ENCODE assay signal across 32 mouse cellular contexts in genomic region chr13:34007234-34007633, GRCm38 (mm10). TPM values are rescaled to one million over a fixed set of nuclear protein-coding genes. Genes with fewer than 3 reads are reported as not detected.
DNase-seq lines count a peak whose midpoint lies in the region; ATAC-seq and TF ChIP-seq lines count a peak whose summit lies in the region.
"Had no signal": no experiment of that assay in that cellular context is flagged by ENCODE, and none has a peak within 500 bp of the region (broad histone marks: within the 10 kb centered on the region; RNA-seq: fewer than 3 reads in every experiment).

No protein-coding gene starts in this region.

- no peak for TF ChIP-seq CTCF in heart, postnatal 0 days (IDR thresholded peaks at IDR 0.05; ENCODE audit: low read depth)
- no peak for TF ChIP-seq CTCF in bone marrow macrophage, adult 2 months (IDR thresholded peaks at IDR 0.05; ENCODE audit: low read depth, low read length)

- H3K4me3 ChIP-seq in heart, postnatal 0 days (ENCODE audit: low read depth, low read length) = no peak overlapping the region
- no peak overlapping the region for H3K4me3 ChIP-seq in heart, embryonic 12.5 days
- no peak overlapping the region for H3K4me3 ChIP-seq in bone marrow macrophage, adult 2 months (ENCODE audit: insufficient read depth, low read length)
- H3K4me3 ChIP-seq: forebrain, embryonic 13.5 days; heart, embryonic 10.5 days; hindbrain, embryonic 13.5 days; limb, embryonic 10.5 days; limb, embryonic 15.5 days; midbrain, embryonic 13.5 days; stomach, embryonic 15.5 days had no signal

- peaks cover 30% of the 10 kb centered on the region for H3K36me3 ChIP-seq in heart, postnatal 0 days (replicated peaks; ENCODE audit: control insufficient read depth, insufficient read depth, low read length)
- H3K36me3 ChIP-seq in heart, embryonic 12.5 days = peaks cover 21% of the 10 kb centered on the region
- H3K36me3 ChIP-seq: limb, embryonic 10.5 days; midbrain, embryonic 13.5 days had no signal

- no peak for ATAC-seq in heart, postnatal 0 days (ENCODE audit: insufficient read depth, low read depth)
- no peak for ATAC-seq in heart, embryonic 12.5 days (ENCODE audit: insufficient number of reproducible peaks, low FRiP score)
- ATAC-seq in granulocyte monocyte progenitor cell, adult 5-6 weeks (replicated peaks; ENCODE audit: poor library complexity, severe bottlenecking) = peak; percentile 43
- ATAC-seq in megakaryocyte, adult 5-6 weeks (ENCODE audit: poor library complexity, severe bottlenecking) = peak; percentile 52
- ATAC-seq: activated CD4-positive, CD25-positive, alpha-beta regulatory T cell, adult 4 months; forebrain, embryonic 13.5 days; intestine, embryonic 16.5 days; midbrain, embryonic 13.5 days had no signal

- TF ChIP-seq EP300 in heart, postnatal 0 days (IDR thresholded peaks at IDR 0.05; ENCODE audit: low read depth) = no peak

- no peak for DNase-seq in heart, postnatal 0 days (ENCODE audit: low spot score)
- DNase-seq in left cerebral cortex, postnatal 14 days (ENCODE audit: low spot score in 2 of 2) = no peak
- DNase-seq in ovary, postnatal 14 days (ENCODE audit: low spot score) = no peak
- no peak for DNase-seq in cerebellum, postnatal 10 days
- DNase-seq: adrenal gland, adult 2 months; adrenal gland, postnatal 36 days; cerebellum, adult 18-20 months; cerebellum, postnatal 14 days; gastrocnemius, postnatal 36 days; heart, postnatal 10 days; kidney, adult 8-10 months; kidney, postnatal 4 days; lung, adult 18-20 months; lung, postnatal 10 days; retina, postnatal 1 day; right cerebral cortex, postnatal 25 days; thymus, postnatal 14 days had no signal

- H3K4me2 ChIP-seq in heart, postnatal 0 days (ENCODE audit: low read depth, low read length) = no peak overlapping the region
- H3K4me2 ChIP-seq in heart, embryonic 12.5 days = no peak overlapping the region
- H3K4me2 ChIP-seq: forebrain, embryonic 13.5 days; hindbrain, embryonic 13.5 days; limb, embryonic 15.5 days; midbrain, embryonic 13.5 days; stomach, embryonic 15.5 days had no signal

- no peak overlapping the region for H3K9ac ChIP-seq in heart, postnatal 0 days (replicated peaks; ENCODE audit: low read depth, low read length)
- no peak overlapping the region for H3K9ac ChIP-seq in heart, embryonic 12.5 days
- H3K9ac ChIP-seq: forebrain, embryonic 13.5 days; hindbrain, embryonic 13.5 days; limb, embryonic 15.5 days; midbrain, embryonic 13.5 days; stomach, embryonic 15.5 days had no signal

- 66% methylated on average over 2 of the region's 2 CpGs for WGBS in heart, postnatal 0 days
- 65% methylated on average over 2 of the region's 2 CpGs for WGBS in heart, embryonic 12.5 days

- no peaks in the 10 kb centered on the region for H3K9me3 ChIP-seq in heart, postnatal 0 days (replicated peaks; ENCODE audit: control insufficient read depth, low read length)
- no peaks in the 10 kb centered on the region for H3K9me3 ChIP-seq in heart, embryonic 12.5 days (replicated peaks)
- H3K9me3 ChIP-seq: forebrain, embryonic 13.5 days; heart, embryonic 10.5 days; hindbrain, embryonic 13.5 days; limb, embryonic 10.5 days; limb, embryonic 15.5 days; midbrain, embryonic 13.5 days; stomach, embryonic 15.5 days had no signal

- H3K27ac ChIP-seq in heart, postnatal 0 days (ENCODE audit: low read depth) = 0 out of 2 replicates have a peak overlapping the region, but pooled peaks have one; percentile 6
- H3K27ac ChIP-seq in heart, embryonic 12.5 days (ENCODE audit: poor library complexity, severe bottlenecking) = no peak overlapping the region
- peak overlapping the region; percentile 73 for H3K27ac ChIP-seq in bone marrow macrophage, adult 2 months (ENCODE audit: insufficient read depth, low read depth, low read length)
- H3K27ac ChIP-seq: forebrain, embryonic 13.5 days; heart, embryonic 10.5 days; hindbrain, embryonic 13.5 days; kidney, postnatal 0 days; limb, embryonic 10.5 days; limb, embryonic 15.5 days; midbrain, embryonic 13.5 days; stomach, embryonic 15.5 days had no signal

- no peak for TF ChIP-seq POLR2A in bone marrow macrophage, adult 2 months (IDR thresholded peaks at IDR 0.05; ENCODE audit: borderline replicate concordance, low read depth, low read length)

- H3K4me1 ChIP-seq in heart, postnatal 0 days (ENCODE audit: control insufficient read depth, insufficient read depth) = peaks cover 6% of the 10 kb centered on the region
- H3K4me1 ChIP-seq in heart, embryonic 12.5 days (replicated peaks) = peaks cover 4% of the 10 kb centered on the region
- H3K4me1 ChIP-seq in bone marrow macrophage, adult 2 months (ENCODE audit: control insufficient read depth, insufficient read depth, low read length) = peaks cover 17% of the 10 kb centered on the region

- intact Hi-C loops in left cerebral cortex, postnatal 14 days (cut with DNase I) = no loop called here

- H3K27me3 ChIP-seq in heart, postnatal 0 days (ENCODE audit: control insufficient read depth, insufficient read depth, low read length) = no peaks in the 10 kb centered on the region
- H3K27me3 ChIP-seq in heart, embryonic 12.5 days (replicated peaks) = no peaks in the 10 kb centered on the region
- H3K27me3 ChIP-seq: CH12.LX; forebrain, embryonic 13.5 days; hindbrain, embryonic 13.5 days; limb, embryonic 15.5 days; midbrain, embryonic 13.5 days; stomach, embryonic 15.5 days had no signal

RNA-seq across cellular contexts. Expression of gene Serpinb6a, which starts 4.6 kb away (rescaled TPM):
- total RNA-seq in heart, postnatal 0 days (2014; rRNA removed; ENCODE audit: low replicate concordance) = 115 and 149 TPM in 2 replicates
- polyA plus RNA-seq in heart, postnatal 0 days (2015; fragmentation: Nextera tagmentation; extraction: Ambion mirVana) = 79.0 and 80.2 TPM in 2 replicates
- polyA plus RNA-seq in heart, embryonic 12.5 days (2016; fragmentation: Nextera tagmentation; extraction: Ambion mirVana) = 46.5 and 47.8 TPM in 2 replicates
- polyA plus RNA-seq in bone marrow macrophage, adult 2 months (2012; ENCODE audit: insufficient read depth, insufficient read length, missing spikeins) = 737 and 743 TPM in 2 replicates
- total RNA-seq in granulocyte monocyte progenitor cell, adult 5-6 weeks (2014; fragmentation: Nextera tagmentation) = 6.7 and 24.5 TPM in 2 replicates
- 8.6 and 8.7 TPM in 2 replicates for total RNA-seq in granulocyte monocyte progenitor cell, adult 5-6 weeks (2017)
- total RNA-seq in megakaryocyte, adult 5-6 weeks (2015) = 16.8 and 17.8 TPM in 2 replicates
- total RNA-seq in megakaryocyte, adult 5-6 weeks (2017) = 19.6 and 19.8 TPM in 2 replicates
- 10 to 100 TPM; 35.2 to 39.3 TPM for total RNA-seq in left cerebral cortex, postnatal 14 days (2021)

RNA-seq across cellular contexts. Expression of gene Ripk1, which starts 5.1 kb away (rescaled TPM):
- 6.1 and 9.5 TPM in 2 replicates for total RNA-seq in heart, postnatal 0 days (2014; rRNA removed; ENCODE audit: low replicate concordance)
- polyA plus RNA-seq in heart, postnatal 0 days (2015; fragmentation: Nextera tagmentation; extraction: Ambion mirVana) = 4.7 and 4.8 TPM in 2 replicates
- 11.0 and 12.1 TPM in 2 replicates for polyA plus RNA-seq in heart, embryonic 12.5 days (2016; fragmentation: Nextera tagmentation; extraction: Ambion mirVana)
- 53.5 and 63.4 TPM in 2 replicates for polyA plus RNA-seq in bone marrow macrophage, adult 2 months (2012; ENCODE audit: insufficient read depth, insufficient read length, missing spikeins)
- 37.3 and 42.8 TPM in 2 replicates for total RNA-seq in granulocyte monocyte progenitor cell, adult 5-6 weeks (2014; fragmentation: Nextera tagmentation)
- 52.7 and 67.2 TPM in 2 replicates for total RNA-seq in granulocyte monocyte progenitor cell, adult 5-6 weeks (2017)
- total RNA-seq in megakaryocyte, adult 5-6 weeks (2015) = 45.6 and 50.8 TPM in 2 replicates
- 56.9 and 57.3 TPM in 2 replicates for total RNA-seq in megakaryocyte, adult 5-6 weeks (2017)
- 1 to 10 TPM; 6.2 to 8.1 TPM for total RNA-seq in left cerebral cortex, postnatal 14 days (2021)

RNA-seq across cellular contexts. Expression of gene Bphl, which starts 30.2 kb away (rescaled TPM):
- total RNA-seq in heart, postnatal 0 days (2014; rRNA removed; ENCODE audit: low replicate concordance) = 57.1 and 64.2 TPM in 2 replicates
- 53.2 and 58.9 TPM in 2 replicates for polyA plus RNA-seq in heart, postnatal 0 days (2015; fragmentation: Nextera tagmentation; extraction: Ambion mirVana)
- polyA plus RNA-seq in heart, embryonic 12.5 days (2016; fragmentation: Nextera tagmentation; extraction: Ambion mirVana) = 44.4 and 50.5 TPM in 2 replicates
- polyA plus RNA-seq in bone marrow macrophage, adult 2 months (2012; ENCODE audit: insufficient read depth, insufficient read length, missing spikeins) = 44.5 and 48.4 TPM in 2 replicates
- total RNA-seq in granulocyte monocyte progenitor cell, adult 5-6 weeks (2014; fragmentation: Nextera tagmentation) = 88.3 and 115 TPM in 2 replicates
- total RNA-seq in granulocyte monocyte progenitor cell, adult 5-6 weeks (2017) = 39.5 and 45.5 TPM in 2 replicates
- 33.3 and 47.8 TPM in 2 replicates for total RNA-seq in megakaryocyte, adult 5-6 weeks (2015)
- total RNA-seq in megakaryocyte, adult 5-6 weeks (2017) = 13.9 and 17.1 TPM in 2 replicates
- total RNA-seq in left cerebral cortex, postnatal 14 days (2021) = 10 to 100 TPM; 33.7 to 38.3 TPM

RNA-seq across cellular contexts. Expression of gene Nqo2, which starts 42.7 kb away (rescaled TPM):
- 20.8 and 28.3 TPM in 2 replicates for total RNA-seq in heart, postnatal 0 days (2014; rRNA removed; ENCODE audit: low replicate concordance)
- polyA plus RNA-seq in heart, postnatal 0 days (2015; fragmentation: Nextera tagmentation; extraction: Ambion mirVana) = 26.9 and 27.0 TPM in 2 replicates
- 27.4 and 28.9 TPM in 2 replicates for polyA plus RNA-seq in heart, embryonic 12.5 days (2016; fragmentation: Nextera tagmentation; extraction: Ambion mirVana)
- polyA plus RNA-seq in bone marrow macrophage, adult 2 months (2012; ENCODE audit: insufficient read depth, insufficient read length, missing spikeins) = 39.9 and 41.2 TPM in 2 replicates
- total RNA-seq in granulocyte monocyte progenitor cell, adult 5-6 weeks (2014; fragmentation: Nextera tagmentation) = 24.2 and 43.8 TPM in 2 replicates
- 35.0 and 39.7 TPM in 2 replicates for total RNA-seq in granulocyte monocyte progenitor cell, adult 5-6 weeks (2017)
- 93.7 and 94.6 TPM in 2 replicates for total RNA-seq in megakaryocyte, adult 5-6 weeks (2015)
- total RNA-seq in megakaryocyte, adult 5-6 weeks (2017) = 77.5 and 81.5 TPM in 2 replicates
- 1 to 10 TPM; 5.2 to 6.2 TPM for total RNA-seq in left cerebral cortex, postnatal 14 days (2021)

Comparison
In these comparisons a context has a peak if more than half of its experiments do, and no peak if none do; other contexts are left out.
1. ATAC-seq: peak in granulocyte monocyte progenitor cell, adult 5-6 weeks (single experiment) and megakaryocyte, adult 5-6 weeks (single experiment); none in heart, postnatal 0 days (single experiment) and heart, embryonic 12.5 days (single experiment).